Mouse (Mus musculus) cerebellum, adult 8-10 months (tissue): ENCODE measurements around the gene Mecr.
A peak's percentile ranks its signal among the peaks of the same experiment; 100 is the strongest.
"Not testable (repeated sequence)": the region's sequence is repeated elsewhere in the genome, so short reads cannot be mapped to it uniquely, and the experiment has no call there.

ENCODE experiments used
- DNase-seq: peaks from one replicate; pipeline ENCODE4 v3.0.0; 2022

Mecr gene

DNA sequence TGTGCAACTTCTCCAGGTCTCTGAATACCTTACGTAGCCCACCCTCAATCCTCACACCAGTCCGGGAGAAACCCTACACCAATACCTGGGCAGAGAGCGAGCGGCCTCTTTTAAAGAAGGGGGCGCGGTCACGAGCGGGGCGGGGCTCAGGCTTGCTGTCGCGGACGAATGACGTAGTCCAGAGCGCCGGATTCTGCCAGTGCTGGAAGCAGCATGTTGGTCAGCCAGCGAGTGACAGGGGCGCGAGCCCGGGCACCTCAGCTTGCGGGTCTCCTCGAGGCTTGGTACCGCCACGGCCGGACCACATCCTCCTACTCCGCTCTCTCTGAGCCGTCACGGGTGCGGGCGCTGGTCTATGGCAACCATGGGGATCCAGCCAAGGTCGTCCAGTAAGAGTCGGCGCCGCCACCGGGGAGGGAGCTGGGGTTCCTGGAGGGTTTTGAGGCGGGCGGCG lies at the start of gene Mecr:
Gene Mecr, plus strand, starts transcription at position 181 of the 454 bp plus-strand sequence.
- DNase-seq, result peak; percentile 92

DNA sequence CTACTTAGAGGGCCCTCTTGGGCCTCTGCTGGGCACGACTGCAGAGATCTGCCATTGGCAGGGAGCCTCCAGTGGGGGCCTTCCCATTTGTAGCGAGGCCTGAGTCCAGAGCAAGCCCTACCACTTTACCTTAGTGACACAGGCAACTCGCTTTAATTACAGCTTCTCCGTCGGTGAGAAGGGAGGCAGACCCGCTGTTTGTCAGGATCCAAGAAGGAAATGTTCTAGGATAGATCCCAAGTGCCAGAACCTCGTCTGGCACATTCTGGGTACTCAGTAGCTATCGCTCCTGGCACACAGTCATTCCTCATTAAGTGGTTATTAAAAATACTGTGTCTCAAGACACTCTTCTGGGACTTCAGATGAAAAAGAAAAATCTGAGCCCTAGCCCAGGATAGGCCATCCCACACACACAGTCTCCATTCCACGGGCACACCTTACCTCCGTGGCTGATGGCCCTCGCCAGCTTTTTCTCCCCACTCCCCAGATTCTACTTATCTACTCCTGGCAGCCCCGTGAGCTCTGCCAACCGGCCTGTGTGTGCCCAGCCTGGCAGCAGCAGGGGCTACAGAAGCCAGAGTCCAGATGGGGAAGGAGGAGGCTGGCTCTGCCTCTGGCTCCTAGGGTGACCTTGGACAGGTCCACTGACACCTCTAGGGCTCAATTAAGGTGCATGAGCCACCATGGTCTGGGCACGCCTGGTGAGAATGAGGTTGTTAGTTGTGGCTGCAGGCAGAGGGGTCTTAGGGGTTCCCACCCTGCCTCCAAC lies 46.8 kb upstream of the Mecr start:
- no peak for DNase-seq

DNA sequence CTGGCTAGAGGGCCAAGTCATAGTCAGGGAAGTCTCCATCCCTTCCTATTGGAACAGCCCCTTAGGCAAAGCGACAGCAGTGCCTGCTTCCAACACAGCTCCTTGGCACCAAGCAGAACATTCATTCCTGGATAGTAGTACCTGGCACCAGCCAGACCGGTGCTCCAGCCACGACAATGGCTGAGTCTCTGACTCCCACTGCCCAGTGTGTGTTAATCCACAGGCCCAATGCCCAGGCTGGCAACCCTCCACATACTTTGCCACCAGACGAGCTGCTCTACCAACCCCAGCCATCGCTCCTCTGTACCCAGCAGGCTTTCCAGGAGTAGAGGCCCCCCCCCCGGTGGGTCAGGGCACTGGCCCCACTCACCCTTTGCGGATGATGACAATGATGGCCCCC lies 45.8 kb upstream of the Mecr start:
- DNase-seq, result no peak

DNA sequence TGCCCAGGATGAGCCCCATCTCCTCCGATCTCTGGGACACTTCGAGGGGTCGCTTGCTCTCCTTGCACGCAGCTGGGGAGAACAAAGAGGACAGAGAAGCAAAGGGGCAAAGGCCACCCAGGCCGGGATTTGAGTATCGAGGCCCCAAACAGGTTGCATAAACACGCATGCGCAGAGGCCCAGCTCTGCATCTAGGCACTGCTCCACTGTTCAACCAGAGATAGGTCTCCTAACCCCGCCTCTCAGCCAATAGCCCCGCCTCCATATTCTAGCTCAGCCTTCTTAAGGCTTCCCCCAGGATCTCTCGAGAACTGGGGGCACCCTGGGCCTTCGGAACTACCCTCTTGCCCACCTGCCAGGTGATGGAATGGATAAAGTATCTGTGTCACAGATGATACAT lies 45.4 kb upstream of the Mecr start:
- DNase-seq, result no peak

DNA sequence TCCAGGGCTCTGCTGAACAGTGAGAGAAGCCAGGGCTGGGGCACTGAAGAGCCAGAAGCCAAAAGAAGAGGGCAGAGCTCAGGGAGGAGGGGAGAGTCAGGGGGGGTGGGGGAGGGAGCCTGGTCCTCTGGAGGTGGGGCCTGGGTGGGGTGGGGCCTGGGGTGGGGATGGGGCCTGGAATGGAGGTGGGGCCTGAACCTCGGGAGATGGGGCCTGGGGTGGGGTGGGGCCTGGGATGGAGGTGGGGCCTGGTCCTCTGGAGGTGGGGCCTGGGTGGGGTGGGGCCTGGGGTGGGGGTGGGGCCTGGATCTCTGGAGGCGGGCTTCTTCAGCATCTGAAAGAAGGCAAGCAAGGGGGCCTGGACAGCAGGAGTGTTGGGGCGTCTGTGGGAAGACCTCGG lies 44.3 kb upstream of the Mecr start:
- DNase-seq, result no peak

DNA sequence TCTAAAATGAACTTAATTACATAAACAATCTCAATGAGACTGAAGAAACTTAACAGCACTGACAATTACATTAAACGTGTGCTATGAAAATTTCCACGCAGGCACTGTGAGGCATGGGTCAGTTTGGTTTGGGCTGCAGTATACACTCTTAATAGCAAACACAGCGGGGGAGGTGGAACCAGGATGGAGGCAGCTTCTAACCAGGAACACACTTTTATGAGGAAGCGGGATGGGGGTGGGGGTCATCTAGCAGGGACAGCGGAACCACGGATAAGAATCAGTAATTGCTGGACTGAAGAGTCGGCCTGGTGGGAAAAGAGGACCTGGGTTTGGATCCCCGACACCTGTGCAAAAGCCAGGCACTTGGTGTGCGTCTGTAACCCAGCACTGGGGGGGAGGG lies 39.4 kb upstream of the Mecr start:
- no peak for DNase-seq

DNA sequence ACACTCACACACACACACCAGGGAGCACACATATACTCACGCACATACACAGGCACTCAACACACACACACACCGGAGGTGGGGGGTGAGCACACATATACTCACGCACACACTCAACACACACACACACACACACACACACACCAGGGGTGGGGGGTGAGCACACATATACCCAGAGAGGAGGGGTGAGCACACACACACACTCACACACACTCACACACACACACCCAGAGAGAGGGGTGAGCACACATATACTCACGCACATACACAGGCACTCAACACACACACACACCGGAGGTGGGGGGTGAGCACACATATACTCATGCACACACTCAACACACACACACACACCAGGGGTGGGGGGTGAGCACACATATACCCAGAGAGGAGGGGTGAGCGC lies 38.5 kb upstream of the Mecr start:
- DNase-seq, result not testable (repeated sequence)

DNA sequence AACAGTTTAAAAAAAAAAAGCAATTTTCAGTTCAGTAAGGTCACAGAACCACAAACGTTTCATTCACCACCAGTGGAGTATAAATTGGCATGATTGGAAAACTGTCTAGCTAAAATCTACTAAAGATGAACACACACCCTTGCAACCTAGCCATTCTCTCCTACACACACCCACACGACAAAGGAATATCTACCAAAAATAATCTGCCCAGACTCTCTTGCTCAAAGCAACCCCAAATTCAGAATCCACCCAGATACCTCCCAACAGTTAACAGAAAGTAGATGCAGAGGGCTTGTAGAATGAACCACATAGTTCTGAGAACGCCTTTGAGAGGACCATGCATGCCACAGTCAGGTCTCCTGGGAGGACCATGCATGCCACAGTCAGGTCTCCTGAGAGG lies 38.0 kb upstream of the Mecr start:
- no peak for DNase-seq

DNA sequence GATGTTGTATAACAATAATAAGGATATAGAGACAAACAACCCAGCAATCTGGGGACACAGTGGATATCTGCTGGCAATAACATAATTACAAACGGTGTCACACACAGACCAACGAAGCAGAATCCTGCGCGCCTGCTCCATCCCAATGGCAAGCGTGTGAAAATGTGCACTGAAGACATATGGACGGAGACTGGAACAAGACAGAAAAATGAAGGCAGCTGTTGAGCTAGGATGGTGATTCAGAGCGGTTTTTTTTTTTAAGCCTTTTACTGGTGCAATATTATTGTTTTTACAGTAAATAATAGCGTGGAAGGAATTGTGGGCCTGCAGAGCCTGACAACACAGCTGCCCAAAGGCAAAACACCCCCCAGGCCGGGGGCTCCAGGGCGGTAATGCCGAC lies 30.8 kb upstream of the Mecr start:
- no peak for DNase-seq

DNA sequence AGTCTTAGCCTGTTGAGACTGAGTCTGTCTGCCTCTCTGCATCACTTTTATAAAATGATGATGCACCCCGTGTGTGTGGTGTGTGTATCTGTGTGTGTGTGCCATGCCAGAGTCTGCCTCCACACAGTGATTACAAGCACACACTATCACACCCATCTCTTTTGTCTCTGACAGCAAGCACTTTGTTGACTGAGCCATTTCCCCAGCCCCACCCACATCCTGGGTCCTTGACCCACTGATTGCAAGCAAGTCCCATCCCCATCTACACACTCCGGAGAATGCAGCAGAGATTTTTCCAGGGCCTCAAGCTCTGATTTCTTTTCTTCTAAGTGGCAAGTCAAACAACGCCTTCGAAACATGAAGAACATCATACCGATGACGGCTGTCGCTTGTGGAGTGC lies 29.5 kb upstream of the Mecr start:
- no peak for DNase-seq

DNA sequence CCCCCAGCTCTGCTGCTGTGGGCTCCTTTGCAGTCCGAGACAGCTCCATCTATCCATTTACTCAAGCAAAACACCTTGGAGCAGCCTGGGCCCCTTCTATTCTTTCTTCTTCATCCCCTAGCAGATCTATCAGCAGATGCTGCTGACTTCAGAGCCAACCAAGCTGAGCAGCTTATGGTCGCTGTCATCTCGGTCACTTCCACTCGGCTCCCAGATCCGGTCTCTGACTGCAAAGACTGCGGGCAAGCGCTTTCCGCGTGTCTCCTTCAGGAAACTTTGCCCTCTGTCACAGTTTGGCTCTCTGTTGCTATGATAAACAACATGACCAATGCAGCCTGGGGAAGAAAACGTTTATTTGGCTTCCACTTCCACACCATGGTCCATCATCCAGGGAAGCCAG lies 28.4 kb upstream of the Mecr start:
- DNase-seq, result no peak

DNA sequence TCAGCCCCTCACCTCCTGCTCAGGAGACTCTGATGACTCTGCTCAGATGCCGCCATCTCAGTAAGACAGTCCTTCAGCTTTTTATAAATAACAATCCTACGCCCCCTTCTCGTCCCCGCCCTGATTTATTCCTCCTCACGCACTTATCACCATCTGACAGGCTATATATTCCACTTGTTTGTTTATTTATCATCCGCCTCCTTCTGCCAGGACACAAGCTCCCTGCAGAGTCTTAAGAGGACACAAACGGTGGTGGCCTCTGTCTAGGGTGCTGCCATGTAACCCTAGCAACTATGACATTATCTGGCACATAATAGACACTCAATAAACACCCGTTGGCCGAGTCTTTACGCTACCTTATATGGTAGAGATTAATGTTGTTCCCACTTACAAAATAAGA lies 27.5 kb upstream of the Mecr start:
- no peak for DNase-seq

DNA sequence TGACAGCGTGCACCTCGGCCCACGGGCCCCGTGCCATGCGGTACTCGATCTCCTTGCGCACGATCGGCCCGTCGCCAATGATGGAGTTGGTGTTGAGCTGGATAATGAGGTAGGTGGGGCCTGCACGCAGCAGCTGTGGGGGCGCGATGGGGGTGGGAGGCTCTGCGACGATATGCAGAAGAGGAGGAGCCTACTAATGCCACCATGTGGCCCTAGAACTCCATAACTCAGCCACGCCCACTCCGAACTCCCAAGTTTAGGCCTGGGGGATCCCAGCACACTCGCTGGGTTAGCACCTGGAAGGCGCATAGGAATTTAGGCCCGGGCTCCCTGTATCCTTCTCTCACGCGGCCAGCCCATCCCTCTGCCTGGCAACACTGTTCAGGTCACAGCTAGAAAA lies 24.3 kb upstream of the Mecr start:
- no peak for DNase-seq

DNA sequence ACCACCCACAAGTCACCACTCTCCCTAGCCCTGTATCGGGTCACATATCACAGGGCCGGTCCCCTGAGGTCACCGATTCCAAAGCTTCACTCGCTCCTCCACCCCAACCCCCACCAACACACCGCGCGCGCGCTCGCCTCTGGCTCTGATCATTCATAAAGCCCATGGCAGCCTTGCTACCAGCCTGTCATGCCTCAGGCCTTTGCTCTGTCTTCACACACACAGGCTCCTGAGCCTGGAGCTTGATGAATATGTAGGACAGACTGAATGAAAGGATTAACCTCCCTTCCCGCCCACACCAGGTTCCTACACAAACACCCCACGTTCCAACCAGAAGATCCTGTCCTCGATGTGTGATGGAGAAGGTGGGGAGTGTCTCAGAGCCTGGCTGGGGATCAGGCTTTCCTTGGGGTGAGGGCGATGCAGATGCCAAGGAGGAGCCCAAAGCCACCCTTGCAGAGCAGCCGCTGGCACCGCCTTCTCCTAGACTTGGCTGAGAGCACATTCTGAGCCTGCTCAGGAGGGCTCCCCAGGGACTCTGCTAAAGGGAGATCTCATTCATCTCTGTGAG lies 22.0 kb upstream of the Mecr start:
- no peak for DNase-seq

DNA sequence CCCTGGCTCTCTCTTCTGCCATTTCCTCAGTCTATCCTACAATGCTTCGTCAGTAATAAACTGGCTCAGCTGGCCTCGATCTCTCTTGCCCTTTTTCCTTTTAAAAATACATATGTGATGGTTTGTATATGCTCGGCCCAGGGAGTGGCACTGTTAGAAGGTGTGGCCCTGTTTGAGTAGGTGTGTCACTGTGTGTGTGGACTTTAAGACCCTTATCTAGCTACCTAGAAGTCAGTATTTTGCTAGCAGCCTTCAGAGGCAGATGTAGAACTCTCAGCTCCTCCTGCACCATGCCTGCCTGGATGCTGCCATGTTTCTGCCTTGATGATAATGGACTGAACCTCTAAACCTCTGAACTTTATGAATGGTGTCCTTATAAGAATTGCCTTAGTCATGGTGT lies 20.7 kb upstream of the Mecr start:
- DNase-seq, result no peak

DNA sequence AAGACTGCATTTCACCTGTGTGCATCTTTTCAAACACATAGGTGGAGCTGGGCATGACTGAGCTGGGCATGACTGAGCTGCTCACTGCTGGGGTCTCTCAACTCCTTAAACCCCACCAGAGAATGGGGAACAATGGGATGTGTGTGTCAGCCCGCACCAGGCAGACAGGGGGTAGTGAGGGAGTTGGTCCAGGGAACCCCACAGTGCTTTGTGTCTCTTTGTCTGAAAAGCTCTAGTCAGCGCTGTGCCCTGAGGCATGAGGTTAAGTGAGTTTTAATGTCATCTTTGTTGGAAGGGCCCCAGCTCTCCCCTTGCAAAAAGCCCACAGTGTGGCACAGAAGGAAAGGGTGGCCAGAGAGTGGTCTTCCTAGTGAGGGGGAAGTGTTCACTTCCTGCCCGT lies 18.3 kb upstream of the Mecr start:
- DNase-seq, result no peak

DNA sequence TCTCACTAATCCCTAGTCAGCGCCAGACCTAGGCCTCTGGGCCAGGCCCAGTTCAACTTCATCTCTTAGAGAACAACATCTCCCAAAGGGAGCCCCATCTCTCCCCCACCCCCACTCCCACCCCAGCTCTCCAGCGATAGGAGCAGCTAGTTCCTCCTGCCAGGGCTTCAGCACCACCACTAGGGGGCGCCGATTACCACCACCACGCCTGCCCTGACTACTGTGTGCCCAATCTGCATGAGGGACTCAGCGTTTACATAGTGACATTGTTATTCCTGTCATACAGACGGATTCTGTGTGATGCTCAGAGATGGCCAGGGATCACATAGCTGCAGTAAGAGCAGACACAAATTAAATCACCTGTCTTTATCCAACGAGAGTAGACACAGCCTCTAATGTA lies 17.4 kb upstream of the Mecr start:
- DNase-seq, result no peak

DNA sequence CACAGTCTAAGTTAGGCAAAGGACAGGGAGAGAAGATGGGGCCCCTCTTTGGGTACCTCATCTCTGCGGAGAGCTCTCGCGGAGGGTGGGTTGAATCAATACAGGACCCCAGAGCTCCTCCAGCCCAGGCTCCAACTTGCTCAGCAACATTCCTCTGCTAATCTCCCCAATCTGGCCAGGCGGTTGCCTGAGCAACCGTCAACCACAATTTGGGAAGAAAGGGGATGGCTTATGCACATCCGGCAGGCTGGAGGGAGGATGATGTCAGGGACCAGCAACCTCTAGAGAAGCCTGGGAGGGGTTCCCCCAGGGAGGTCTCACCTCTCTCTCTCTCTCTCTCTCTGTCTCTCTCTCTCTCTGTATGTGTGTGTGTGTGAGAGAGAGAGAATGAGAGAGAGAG lies 16.4 kb upstream of the Mecr start:
- DNase-seq, result no peak

DNA sequence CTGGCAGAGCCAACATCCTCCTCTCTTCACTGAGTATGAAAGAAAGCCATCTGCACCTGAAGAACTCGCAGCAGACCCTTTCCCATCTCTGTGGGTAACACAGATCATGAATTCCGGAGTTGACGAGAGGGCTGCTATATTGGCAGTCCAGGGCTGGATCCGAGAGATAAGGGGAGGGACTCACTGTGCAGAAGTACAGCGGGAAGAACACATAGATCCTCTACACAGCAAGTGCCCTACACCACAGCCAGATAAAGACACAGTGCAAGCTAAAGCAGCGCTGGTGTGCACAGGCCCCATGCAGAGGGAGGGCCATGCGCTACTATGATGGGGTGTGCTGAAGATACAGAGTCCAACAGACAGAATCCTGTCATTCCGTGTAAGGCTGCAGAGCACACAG lies 14.1 kb upstream of the Mecr start:
- no peak for DNase-seq

DNA sequence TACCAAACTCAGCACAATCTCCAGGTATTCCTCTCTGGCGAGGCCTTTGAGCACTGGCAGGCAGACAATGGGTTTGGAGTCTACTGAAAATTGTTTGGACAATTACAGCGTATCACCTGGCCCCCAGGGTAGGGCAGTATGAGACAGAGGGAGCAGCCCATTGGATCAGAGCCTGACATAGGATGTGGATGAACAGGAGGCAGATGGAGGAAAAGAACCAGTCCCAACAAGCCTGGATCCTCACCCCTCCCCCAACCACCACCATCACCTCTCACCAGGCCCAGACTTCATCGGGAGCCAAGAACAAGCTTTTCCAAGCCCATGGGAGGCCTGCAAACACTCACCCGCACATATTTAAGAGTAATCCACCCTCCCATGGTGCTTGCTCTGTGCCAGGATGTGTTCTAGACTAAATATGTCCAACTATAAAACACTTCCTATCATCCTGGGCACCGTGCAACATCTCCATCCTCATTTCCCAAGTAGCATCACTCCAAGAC lies 11.7 kb upstream of the Mecr start:
- no peak for DNase-seq

DNA sequence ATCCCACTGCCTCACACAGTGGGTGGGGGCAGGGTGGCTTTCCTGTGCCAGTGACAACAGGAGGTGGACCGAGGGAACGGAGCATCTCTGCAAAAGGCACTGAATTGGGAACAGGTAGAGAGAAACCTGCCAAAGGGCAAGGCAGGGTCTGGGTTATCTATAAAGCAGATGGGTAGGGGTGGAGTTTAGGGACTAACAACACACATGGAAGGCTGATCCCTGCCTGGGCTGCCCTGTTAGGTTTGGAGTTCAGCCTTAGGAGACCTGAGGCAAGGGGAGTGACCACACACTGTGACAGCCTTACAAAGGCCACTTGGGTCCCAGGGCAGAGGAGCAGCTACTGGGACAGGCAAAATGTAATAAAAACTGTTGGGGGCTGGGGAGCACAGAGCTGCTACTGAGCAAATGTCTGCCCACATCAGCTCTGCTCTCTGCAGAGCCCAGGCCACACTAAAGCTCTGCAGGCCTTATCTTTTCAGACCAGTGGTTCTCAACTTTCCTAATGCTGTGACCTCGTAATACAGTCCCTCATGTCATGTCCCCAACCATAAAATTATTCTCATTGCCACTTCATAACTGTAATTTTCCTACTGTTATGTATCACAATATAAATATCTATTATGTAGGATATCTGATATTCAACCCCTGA lies 10.4 kb upstream of the Mecr start:
- no peak for DNase-seq

DNA sequence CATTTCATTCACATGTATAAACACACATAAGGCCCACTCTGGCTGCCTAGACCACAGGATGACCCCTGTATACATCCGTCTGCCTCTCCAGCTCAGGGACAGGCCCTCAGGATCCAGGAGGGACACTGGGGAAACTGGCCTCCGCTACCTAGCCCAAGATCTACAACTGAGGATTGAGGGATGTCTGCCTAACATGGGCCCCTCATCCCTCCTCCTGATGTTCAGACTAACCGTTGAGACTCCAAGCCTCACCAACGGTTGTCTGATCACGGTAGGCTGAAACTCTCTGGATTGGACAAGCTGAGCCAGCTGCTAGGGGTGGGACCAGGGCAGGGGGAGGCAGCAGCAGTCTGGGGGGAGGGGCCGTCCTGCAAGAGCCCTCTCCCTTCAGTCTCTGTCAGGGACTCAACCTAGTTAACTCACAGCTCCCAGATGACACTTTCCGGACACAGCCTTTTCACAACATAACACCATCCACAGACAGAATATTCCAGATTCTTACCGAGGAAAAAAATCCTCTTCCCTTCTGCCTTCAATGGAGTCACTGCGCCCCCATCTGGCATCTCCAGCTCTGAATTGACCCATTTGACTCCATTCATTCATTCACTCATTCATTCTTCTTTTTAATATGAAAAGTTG lies 9.2 kb upstream of the Mecr start:
- no peak for DNase-seq

DNA sequence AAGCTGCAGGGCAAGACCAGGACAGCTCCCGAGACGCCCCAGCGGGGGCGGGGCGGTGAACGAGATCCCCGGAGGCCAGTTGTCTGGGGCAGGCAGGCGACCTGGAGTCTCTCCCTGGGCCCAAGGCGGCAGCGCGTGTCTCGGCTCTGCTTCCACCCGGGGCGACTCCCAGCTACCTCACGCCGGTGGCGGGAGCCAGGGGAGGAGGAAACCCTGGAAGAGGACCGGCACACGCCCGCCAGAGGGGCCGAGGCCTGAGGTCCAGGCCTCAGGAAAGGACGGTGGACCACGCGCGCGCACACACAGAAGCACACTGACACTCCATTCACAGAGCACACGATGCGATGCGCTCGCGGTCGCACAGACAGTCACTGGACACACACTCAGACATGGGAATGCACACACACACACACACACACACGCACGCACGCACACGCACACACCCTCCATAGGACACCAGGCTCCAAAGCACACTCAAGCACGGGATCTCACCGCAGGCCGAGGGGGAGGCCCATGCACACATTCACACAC lies 6.9 kb upstream of the Mecr start:
- peak; percentile 41 for DNase-seq
